ENCODE assay signal across 8 mouse cellular contexts in the genomic region with DNA sequence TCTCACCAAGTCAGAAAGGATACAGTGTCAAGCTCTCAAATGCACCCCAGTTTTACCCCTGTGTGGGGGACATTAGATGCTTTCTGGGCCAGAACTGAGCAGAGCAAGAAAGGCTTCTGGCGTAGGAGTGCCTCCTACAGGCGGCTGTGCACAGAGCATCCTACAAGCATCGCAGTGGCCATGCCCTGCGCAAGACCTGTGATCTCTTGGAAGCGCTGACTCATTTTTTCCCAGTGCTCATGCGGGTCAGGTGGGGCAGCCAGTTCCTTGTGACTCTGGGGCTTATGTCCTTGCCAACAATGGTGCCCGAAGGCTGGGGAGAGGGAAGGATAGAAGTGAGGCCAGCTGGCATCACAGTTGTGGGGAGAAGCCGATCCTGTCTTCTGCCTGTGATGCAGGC. TPM values are rescaled to one million over a fixed set of nuclear protein-coding genes. Genes with fewer than 3 reads are reported as not detected.
A peak's percentile ranks its signal among the peaks of the same experiment; 100 is the strongest.
DNase-seq lines count a peak whose midpoint lies in the region; ATAC-seq and TF ChIP-seq lines count a peak whose summit lies in the region.

No protein-coding gene starts in this region.

- intact Hi-C loops in heart, postnatal 14 days (cut with DNase I), result loop anchor here (5.0 kb wide), 5 partner anchors 68 to 1242 kb away; no protein-coding TSS in a partner anchor

- no peaks in the 10 kb centered on the region for H3K36me3 ChIP-seq in intestine, postnatal 0 days (ENCODE audit: control insufficient read depth, insufficient read depth)
- H3K36me3 ChIP-seq in intestine, embryonic 16.5 days (ENCODE audit: control insufficient read depth, insufficient read depth, low read length), result no peaks in the 10 kb centered on the region

- H3K4me3 ChIP-seq in intestine, postnatal 0 days (ENCODE audit: low read depth, low read length), result no peak overlapping the region
- no peak overlapping the region for H3K4me3 ChIP-seq in intestine, embryonic 16.5 days (ENCODE audit: low read length)

- H3K9me3 ChIP-seq in intestine, postnatal 0 days (ENCODE audit: control insufficient read depth), result no peaks in the 10 kb centered on the region
- no peaks in the 10 kb centered on the region for H3K9me3 ChIP-seq in intestine, embryonic 16.5 days (ENCODE audit: control insufficient read depth, low read length)

- peak; percentile 77 for TF ChIP-seq CTCF in intestine, postnatal 0 days (IDR thresholded peaks at IDR 0.05; ENCODE audit: low read depth)

- H3K4me2 ChIP-seq in intestine, postnatal 0 days (replicated peaks; ENCODE audit: low read depth), result no peak overlapping the region
- no peak overlapping the region for H3K4me2 ChIP-seq in intestine, embryonic 16.5 days (ENCODE audit: low read depth, low read length)

- H3K4me1 ChIP-seq in intestine, postnatal 0 days (replicated peaks; ENCODE audit: control insufficient read depth, insufficient read depth, low read length), result no peaks in the 10 kb centered on the region
- H3K4me1 ChIP-seq in intestine, embryonic 16.5 days (ENCODE audit: control insufficient read depth, insufficient read depth, low read length), result no peaks in the 10 kb centered on the region; the same call in 1 of the 2 replicates

- H3K9ac ChIP-seq in intestine, postnatal 0 days (ENCODE audit: low read depth, low read length), result no peak overlapping the region
- no peak overlapping the region for H3K9ac ChIP-seq in intestine, embryonic 16.5 days (ENCODE audit: low read depth, low read length)

- no peaks in the 10 kb centered on the region for H3K27me3 ChIP-seq in intestine, postnatal 0 days (replicated peaks; ENCODE audit: control insufficient read depth, insufficient read depth, low read length)
- H3K27me3 ChIP-seq in intestine, embryonic 16.5 days (replicated peaks; ENCODE audit: control insufficient read depth, insufficient read depth, low read length), result no peaks in the 10 kb centered on the region

- H3K27ac ChIP-seq in intestine, postnatal 0 days (ENCODE audit: low read depth, low read length), result no peak overlapping the region
- H3K27ac ChIP-seq in intestine, embryonic 16.5 days (ENCODE audit: low read length), result no peak overlapping the region

- peak; percentile 13 to 50 for DNase-seq in urinary bladder, adult 18-20 months (ENCODE audit: low spot score in 2 of 2)
- no peak for DNase-seq in urinary bladder, adult 2 months (ENCODE audit: low spot score)
- DNase-seq in heart, postnatal 14 days, result peak; percentile 45 to 64
- peak; percentile 75 for DNase-seq in testis, postnatal 10 days (ENCODE audit: low spot score)
- DNase-seq in neural tube, embryonic 10.5 days (ENCODE audit: extremely low spot score, low spot score), result no peak

- 61% methylated on average over 8 of the region's 8 CpGs for WGBS in intestine, postnatal 0 days
- 59% methylated on average over 8 of the region's 8 CpGs for WGBS in intestine, embryonic 16.5 days

- ATAC-seq in intestine, postnatal 0 days, result no peak
- no peak for ATAC-seq in intestine, embryonic 16.5 days
- ATAC-seq in cerebellum, adult (ENCODE audit: insufficient number of reproducible peaks, low FRiP score, low TSS enrichment), result peak; percentile 77

RNA-seq across cellular contexts. Expression of gene Rapgef4, which starts 54.6 kb away (rescaled TPM):
- 2.7 and 3.4 TPM in 2 replicates for polyA plus RNA-seq in intestine, postnatal 0 days (2015; fragmentation: Nextera tagmentation; extraction: Ambion mirVana)
- 1.9 and 2.8 TPM in 2 replicates for polyA plus RNA-seq in intestine, embryonic 16.5 days (2015; fragmentation: Nextera tagmentation; extraction: Ambion mirVana)
- polyA plus RNA-seq in urinary bladder, adult 2 months (2012; rRNA removed), result 1.9 and 2.8 TPM in 2 replicates
- total RNA-seq in heart, postnatal 14 days (2021), result 10 to 100 TPM; 18.9 to 19.3 TPM

Comparison
In these comparisons a context has a peak if more than half of its experiments do, and no peak if none do; other contexts are left out.
1. DNase-seq: peak in urinary bladder, adult 18-20 months (2 of 2), heart, postnatal 14 days (2 of 2) and testis, postnatal 10 days (single experiment); none in urinary bladder, adult 2 months (single experiment) and neural tube, embryonic 10.5 days (single experiment).